Mouse (Mus musculus): ENCODE data around the gene Neurl1b. TPM values are rescaled to one million over a fixed set of nuclear protein-coding genes. Genes with fewer than 3 reads are reported as not detected.

Neurl1b gene
- polyA plus RNA-seq, 1 experiment, result 22.0 TPM

GRCm38 (mm10) chr17:26452371-26452972 lies 37.8 kb downstream of the Neurl1b start:
- H3K27me3 ChIP-seq (replicated peaks; ENCODE audit: control insufficient read depth, insufficient read depth, low read length), result no peaks in the 10 kb centered on the region
- H3K36me3 ChIP-seq (ENCODE audit: control insufficient read depth, insufficient read depth, low read length), result no peaks in the 10 kb centered on the region
- 47% methylated on average over 5 of the region's 5 CpGs for WGBS
- DNase-seq, result peak; percentile 81
- peak overlapping the region; percentile 66 for H3K27ac ChIP-seq (ENCODE audit: insufficient read depth, low read depth, low read length)
- H3K4me3 ChIP-seq (ENCODE audit: insufficient read depth, low read depth, low read length), result no peak overlapping the region
- H3K4me1 ChIP-seq (ENCODE audit: control insufficient read depth, insufficient read depth, low read length), result peaks cover 6% of the 10 kb centered on the region
- TF ChIP-seq POLR2A (IDR thresholded peaks at IDR 0.05; ENCODE audit: low read depth, low read length) (no peak), CTCF (conservative IDR thresholded peaks at IDR 0.05; ENCODE audit: insufficient read depth, insufficient read length, low read depth, low read length) (peak; percentile 64)

GRCm38 (mm10) chr17:26457506-26457905 lies 42.9 kb downstream of the Neurl1b start:
- Histone ChIP-seq H3K27me3 (replicated peaks; ENCODE audit: control insufficient read depth, insufficient read depth, low read length) (no peaks in the 10 kb centered on the region), H3K4me3 (ENCODE audit: insufficient read depth, low read depth, low read length) (no peak overlapping the region), H3K36me3 (ENCODE audit: control insufficient read depth, insufficient read depth, low read length) (no peaks in the 10 kb centered on the region), H3K4me1 (ENCODE audit: control insufficient read depth, insufficient read depth, low read length) (peaks cover 4% of the 10 kb centered on the region; the same call in 1 of the 2 replicates), H3K27ac (ENCODE audit: insufficient read depth, low read depth, low read length) (no peak overlapping the region)
- no peak for TF ChIP-seq POLR2A (IDR thresholded peaks at IDR 0.05; ENCODE audit: low read depth, low read length)
- TF ChIP-seq CTCF (conservative IDR thresholded peaks at IDR 0.05; ENCODE audit: insufficient read depth, insufficient read length, low read depth, low read length), result no peak
- no peak for DNase-seq

GRCm38 (mm10) chr17:26458049-26458448 lies 43.4 kb downstream of the Neurl1b start:
- WGBS, result 68% methylated on average over 7 of the region's 7 CpGs
- H3K4me1 ChIP-seq (ENCODE audit: control insufficient read depth, insufficient read depth, low read length), result peaks cover 8% of the 10 kb centered on the region; the same call in 1 of the 2 replicates
- H3K36me3 ChIP-seq (ENCODE audit: control insufficient read depth, insufficient read depth, low read length), result no peaks in the 10 kb centered on the region
- H3K4me3 ChIP-seq (ENCODE audit: insufficient read depth, low read depth, low read length), result no peak overlapping the region
- no peak overlapping the region for H3K27ac ChIP-seq (ENCODE audit: insufficient read depth, low read depth, low read length)
- no peaks in the 10 kb centered on the region for H3K27me3 ChIP-seq (replicated peaks; ENCODE audit: control insufficient read depth, insufficient read depth, low read length)
- no peak for TF ChIP-seq POLR2A (IDR thresholded peaks at IDR 0.05; ENCODE audit: low read depth, low read length)
- TF ChIP-seq CTCF (conservative IDR thresholded peaks at IDR 0.05; ENCODE audit: insufficient read depth, insufficient read length, low read depth, low read length), result no peak
- DNase-seq, result no peak

- WGBS, result 11% methylated on average over 12 of the region's 12 CpGs
- DNase-seq, result peak; percentile 86
- no peak overlapping the region for H3K27ac ChIP-seq (ENCODE audit: insufficient read depth, low read depth, low read length)
- peaks cover 12% of the 10 kb centered on the region for H3K4me1 ChIP-seq (ENCODE audit: control insufficient read depth, insufficient read depth, low read length)
- no peaks in the 10 kb centered on the region for H3K27me3 ChIP-seq (replicated peaks; ENCODE audit: control insufficient read depth, insufficient read depth, low read length)
- H3K4me3 ChIP-seq (ENCODE audit: insufficient read depth, low read depth, low read length), result no peak overlapping the region
- TF ChIP-seq CTCF (conservative IDR thresholded peaks at IDR 0.05; ENCODE audit: insufficient read depth, insufficient read length, low read depth, low read length) (peak; percentile 98), POLR2A (IDR thresholded peaks at IDR 0.05; ENCODE audit: low read depth, low read length) (no peak)
- no peaks in the 10 kb centered on the region for H3K36me3 ChIP-seq (ENCODE audit: control insufficient read depth, insufficient read depth, low read length)
Observed at GRCm38 (mm10) chr17:26462634-26463170, 48.1 kb downstream of the Neurl1b start.

GRCm38 (mm10) chr17:26463432-26463831 lies 48.8 kb downstream of the Neurl1b start:
- WGBS, result 93% methylated on average over 5 of the region's 5 CpGs
- H3K36me3 ChIP-seq (ENCODE audit: control insufficient read depth, insufficient read depth, low read length), result no peaks in the 10 kb centered on the region
- no peak for DNase-seq
- H3K4me1 ChIP-seq (ENCODE audit: control insufficient read depth, insufficient read depth, low read length), result peaks cover 11% of the 10 kb centered on the region
- H3K4me3 ChIP-seq (ENCODE audit: insufficient read depth, low read depth, low read length), result no peak overlapping the region
- H3K27ac ChIP-seq (ENCODE audit: insufficient read depth, low read depth, low read length), result peak overlapping the region; percentile 95
- no peaks in the 10 kb centered on the region for H3K27me3 ChIP-seq (replicated peaks; ENCODE audit: control insufficient read depth, insufficient read depth, low read length)
- no peak for TF ChIP-seq POLR2A (IDR thresholded peaks at IDR 0.05; ENCODE audit: low read depth, low read length)

- WGBS, result 55% methylated on average over 4 of the region's 4 CpGs
- Histone ChIP-seq H3K4me1 (ENCODE audit: control insufficient read depth, insufficient read depth, low read length) (peaks cover 11% of the 10 kb centered on the region), H3K4me3 (ENCODE audit: insufficient read depth, low read depth, low read length) (peak overlapping the region; percentile 35; the same call in 1 of the 2 replicates), H3K27me3 (replicated peaks; ENCODE audit: control insufficient read depth, insufficient read depth, low read length) (no peaks in the 10 kb centered on the region), H3K36me3 (ENCODE audit: control insufficient read depth, insufficient read depth, low read length) (no peaks in the 10 kb centered on the region), H3K27ac (ENCODE audit: insufficient read depth, low read depth, low read length) (peak overlapping the region; percentile 95)
- no peak for TF ChIP-seq CTCF (conservative IDR thresholded peaks at IDR 0.05; ENCODE audit: insufficient read depth, insufficient read length, low read depth, low read length)
- TF ChIP-seq POLR2A (IDR thresholded peaks at IDR 0.05; ENCODE audit: low read depth, low read length), result no peak
- DNase-seq, result peak; percentile 48
Observed at GRCm38 (mm10) chr17:26463984-26464383, 49.4 kb downstream of the Neurl1b start.

GRCm38 (mm10) chr17:26464481-26464880 lies 49.9 kb downstream of the Neurl1b start:
- peak; percentile 31 for DNase-seq
- Histone ChIP-seq H3K36me3 (ENCODE audit: control insufficient read depth, insufficient read depth, low read length) (no peaks in the 10 kb centered on the region), H3K4me1 (ENCODE audit: control insufficient read depth, insufficient read depth, low read length) (peaks cover 11% of the 10 kb centered on the region), H3K27me3 (replicated peaks; ENCODE audit: control insufficient read depth, insufficient read depth, low read length) (no peaks in the 10 kb centered on the region), H3K4me3 (ENCODE audit: insufficient read depth, low read depth, low read length) (peak overlapping the region; percentile 35), H3K27ac (ENCODE audit: insufficient read depth, low read depth, low read length) (peak overlapping the region; percentile 95)
- 73% methylated on average over 9 of the region's 9 CpGs for WGBS
- no peak for TF ChIP-seq CTCF (conservative IDR thresholded peaks at IDR 0.05; ENCODE audit: insufficient read depth, insufficient read length, low read depth, low read length)
- no peak for TF ChIP-seq POLR2A (IDR thresholded peaks at IDR 0.05; ENCODE audit: low read depth, low read length)
